Mouse (Mus musculus): ENCODE results near the gene Gstt1. TPM values are rescaled to one million over a fixed set of nuclear protein-coding genes. Genes with fewer than 3 reads are reported as not detected.

Gene Gstt1
- polyA plus RNA-seq, 1 experiment from 2014 or later = 3.0 TPM

- no peak for DNase-seq (ENCODE audit: low spot score)
- no peaks in the 10 kb centered on the region for H3K9me3 ChIP-seq (replicated peaks)
- peaks cover 46% of the 10 kb centered on the region for H3K27me3 ChIP-seq (ENCODE audit: low read depth, poor library complexity, severe bottlenecking)
- H3K36me3 ChIP-seq = no peaks in the 10 kb centered on the region
- H3K4me1 ChIP-seq = peaks cover 31% of the 10 kb centered on the region
- H3K4me3 ChIP-seq = no peak overlapping the region
- H3K27ac ChIP-seq (replicated peaks) = peak overlapping the region; percentile 39; the same call in 1 of the 2 replicates
- WGBS = 39% methylated on average over 3 of the region's 3 CpGs
These were observed 3.5 kb downstream of the Gstt1 start for GRCm38 (mm10) chr10:75794880-75795279.

- Histone ChIP-seq H3K4me3 (no peak overlapping the region), H3K27me3 (ENCODE audit: low read depth, poor library complexity, severe bottlenecking) (0 out of 2 replicates have a peak, but pooled peaks cover 12% of the 10 kb centered on the region), H3K9me3 (replicated peaks) (no peaks in the 10 kb centered on the region), H3K27ac (replicated peaks) (no peak overlapping the region), H3K36me3 (no peaks in the 10 kb centered on the region), H3K4me1 (peaks cover 13% of the 10 kb centered on the region)
- WGBS = 30% methylated on average over 7 of the region's 7 CpGs
- DNase-seq (ENCODE audit: low spot score) = no peak
These were observed 7.6 kb downstream of the Gstt1 start for GRCm38 (mm10) chr10:75790773-75791172.

GRCm38 (mm10) chr10:75789841-75790240 is 8.5 kb downstream of the Gstt1 start:
- 0 out of 2 replicates have a peak, but pooled peaks cover 4% of the 10 kb centered on the region for H3K27me3 ChIP-seq (ENCODE audit: low read depth, poor library complexity, severe bottlenecking)
- 92% methylated on average over 5 of the region's 5 CpGs for WGBS
- H3K27ac ChIP-seq (replicated peaks) = no peak overlapping the region
- H3K4me3 ChIP-seq = no peak overlapping the region
- DNase-seq (ENCODE audit: low spot score) = no peak
- H3K36me3 ChIP-seq = no peaks in the 10 kb centered on the region
- no peaks in the 10 kb centered on the region for H3K9me3 ChIP-seq (replicated peaks)
- H3K4me1 ChIP-seq = peaks cover 6% of the 10 kb centered on the region

- H3K4me3 ChIP-seq = no peak overlapping the region
- no peaks in the 10 kb centered on the region for H3K36me3 ChIP-seq
- H3K27me3 ChIP-seq (ENCODE audit: low read depth, poor library complexity, severe bottlenecking) = no peaks in the 10 kb centered on the region
- H3K9me3 ChIP-seq (replicated peaks) = no peaks in the 10 kb centered on the region
- no peak for DNase-seq (ENCODE audit: low spot score)
- H3K27ac ChIP-seq (replicated peaks) = no peak overlapping the region
- WGBS = 70% methylated on average over 6 of the region's 6 CpGs
- no peaks in the 10 kb centered on the region for H3K4me1 ChIP-seq
These were observed 9.2 kb downstream of the Gstt1 start for GRCm38 (mm10) chr10:75789081-75789735.

GRCm38 (mm10) chr10:75788277-75788676 is 10.1 kb downstream of the Gstt1 start:
- H3K27ac ChIP-seq (replicated peaks) = no peak overlapping the region
- WGBS = 91% methylated on average over 8 of the region's 8 CpGs

GRCm38 (mm10) chr10:75785442-75785841 is 12.9 kb downstream of the Gstt1 start:
- Histone ChIP-seq H3K36me3 (no peaks in the 10 kb centered on the region), H3K4me1 (peaks cover 9% of the 10 kb centered on the region), H3K27me3 (ENCODE audit: low read depth, poor library complexity, severe bottlenecking) (peaks cover 35% of the 10 kb centered on the region), H3K4me3 (no peak overlapping the region), H3K27ac (replicated peaks) (no peak overlapping the region), H3K9me3 (replicated peaks) (no peaks in the 10 kb centered on the region)
- WGBS = 83% methylated on average over 1 of the region's 1 CpGs
- no peak for DNase-seq (ENCODE audit: low spot score)

More at GRCm38 (mm10) chr10:75788277-75788676, 10.1 kb downstream of the Gstt1 start:
- DNase-seq (ENCODE audit: low spot score) = no peak
- no peak overlapping the region for H3K4me3 ChIP-seq
- no peaks in the 10 kb centered on the region for H3K4me1 ChIP-seq
- no peaks in the 10 kb centered on the region for H3K9me3 ChIP-seq (replicated peaks)
- H3K27me3 ChIP-seq (ENCODE audit: low read depth, poor library complexity, severe bottlenecking) = peaks cover 8% of the 10 kb centered on the region; the same call in 1 of the 2 replicates
- H3K36me3 ChIP-seq = no peaks in the 10 kb centered on the region

GRCm38 (mm10) chr10:75780769-75781578 is 17.4 kb downstream of the Gstt1 start, which contains the start of the genes Gm20441 and Gstt3:
Gm20441 (minus strand) TSS chr10:75780954.
Gstt3 (minus strand) TSS chr10:75781414.
- Histone ChIP-seq H3K27ac (replicated peaks) (peak within 1 kb of the TSS; percentile 52; the same call in 1 of the 2 replicates), H3K4me3 (peak within 1 kb of the TSS; percentile 62), H3K9me3 (replicated peaks) (no peaks in the 10 kb centered on the region), H3K36me3 (no peaks in the 10 kb centered on the region), H3K4me1 (peaks cover 19% of the 10 kb centered on the region), H3K27me3 (ENCODE audit: low read depth, poor library complexity, severe bottlenecking) (peaks cover 69% of the 10 kb centered on the region)
- 2% methylated on average over 28 of the region's 28 CpGs for WGBS
- peak; percentile 66 for DNase-seq (ENCODE audit: low spot score)

GRCm38 (mm10) chr10:75779206-75780174 is 18.9 kb downstream of the Gstt1 start:
- no peak for DNase-seq (ENCODE audit: low spot score)
- H3K27me3 ChIP-seq (ENCODE audit: low read depth, poor library complexity, severe bottlenecking) = peaks cover 73% of the 10 kb centered on the region

GRCm38 (mm10) chr10:75777885-75778284 is 20.5 kb downstream of the Gstt1 start:
- DNase-seq (ENCODE audit: low spot score) = no peak
- Histone ChIP-seq H3K27ac (replicated peaks) (no peak overlapping the region), H3K9me3 (replicated peaks) (no peaks in the 10 kb centered on the region), H3K27me3 (ENCODE audit: low read depth, poor library complexity, severe bottlenecking) (peaks cover 62% of the 10 kb centered on the region), H3K36me3 (no peaks in the 10 kb centered on the region), H3K4me3 (no peak overlapping the region), H3K4me1 (peaks cover 22% of the 10 kb centered on the region)
- WGBS = 79% methylated on average over 2 of the region's 2 CpGs

More at GRCm38 (mm10) chr10:75779206-75780174, 18.9 kb downstream of the Gstt1 start:
- Histone ChIP-seq H3K4me3 (no peak overlapping the region), H3K4me1 (peaks cover 19% of the 10 kb centered on the region), H3K9me3 (replicated peaks) (no peaks in the 10 kb centered on the region), H3K27ac (replicated peaks) (no peak overlapping the region), H3K36me3 (no peaks in the 10 kb centered on the region)
- WGBS = 43% methylated on average over 15 of the region's 15 CpGs

GRCm38 (mm10) chr10:75776562-75776961 is 21.8 kb downstream of the Gstt1 start:
- no peaks in the 10 kb centered on the region for H3K36me3 ChIP-seq
- no peak for DNase-seq (ENCODE audit: low spot score)
- H3K4me1 ChIP-seq = peaks cover 31% of the 10 kb centered on the region
- H3K27ac ChIP-seq (replicated peaks) = no peak overlapping the region
- no peaks in the 10 kb centered on the region for H3K9me3 ChIP-seq (replicated peaks)
- H3K27me3 ChIP-seq (ENCODE audit: low read depth, poor library complexity, severe bottlenecking) = peaks cover 49% of the 10 kb centered on the region
- no peak overlapping the region for H3K4me3 ChIP-seq
- 86% methylated on average over 6 of the region's 6 CpGs for WGBS

- H3K27ac ChIP-seq (replicated peaks) = no peak overlapping the region
- 0 out of 2 replicates have a peak, but pooled peaks cover 2% of the 10 kb centered on the region for H3K36me3 ChIP-seq
- WGBS = 92% methylated on average over 9 of the region's 9 CpGs
- DNase-seq (ENCODE audit: low spot score) = no peak
- peaks cover 29% of the 10 kb centered on the region for H3K27me3 ChIP-seq (ENCODE audit: low read depth, poor library complexity, severe bottlenecking)
- H3K4me1 ChIP-seq = peaks cover 14% of the 10 kb centered on the region
- H3K9me3 ChIP-seq (replicated peaks) = no peaks in the 10 kb centered on the region
- H3K4me3 ChIP-seq = no peak overlapping the region
These were observed 23.8 kb downstream of the Gstt1 start for GRCm38 (mm10) chr10:75774587-75774986.

GRCm38 (mm10) chr10:75774102-75774501 is 24.3 kb downstream of the Gstt1 start:
- Histone ChIP-seq H3K4me3 (no peak overlapping the region), H3K4me1 (peaks cover 12% of the 10 kb centered on the region), H3K36me3 (0 out of 2 replicates have a peak, but pooled peaks cover 2% of the 10 kb centered on the region), H3K27me3 (ENCODE audit: low read depth, poor library complexity, severe bottlenecking) (peaks cover 25% of the 10 kb centered on the region), H3K27ac (replicated peaks) (no peak overlapping the region), H3K9me3 (replicated peaks) (no peaks in the 10 kb centered on the region)
- DNase-seq (ENCODE audit: low spot score) = no peak
- 91% methylated on average over 5 of the region's 5 CpGs for WGBS

Data from midbrain, embryonic 10.5 days (tissue).